Mouse (Mus musculus): ENCODE measurements around the gene Sox15. TPM values are rescaled to one million over a fixed set of nuclear protein-coding genes. Genes with fewer than 3 reads are reported as not detected.

Sox15 gene
- polyA plus RNA-seq, 1 experiment from 2014 or later, result not detected

DNA sequence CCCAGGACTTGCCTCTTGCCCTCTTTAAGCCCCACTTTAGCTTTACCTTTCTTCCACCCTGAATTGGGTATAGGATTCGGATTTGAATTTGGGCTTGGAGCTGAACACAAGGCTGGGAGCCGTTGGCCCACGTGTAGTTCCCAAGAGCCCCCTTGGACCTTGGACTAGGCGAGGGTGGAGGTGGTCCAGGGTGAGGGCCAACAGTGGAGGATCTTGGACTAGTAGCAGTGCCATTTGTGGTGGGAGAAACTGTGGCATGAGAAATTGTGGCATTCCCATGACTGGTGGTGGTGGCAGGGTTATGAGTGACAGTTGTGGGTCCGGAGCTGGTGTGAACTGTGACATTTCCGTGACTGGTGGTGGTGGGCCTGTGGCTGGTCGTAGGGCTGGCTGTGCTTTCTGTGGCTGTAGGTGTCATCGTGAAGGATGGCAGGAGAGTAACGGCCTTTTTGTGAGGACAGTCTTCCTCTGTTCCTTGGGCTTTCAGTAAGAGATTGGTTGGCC, 10.4 kb downstream of the Sox15 start:
- ATAC-seq (ENCODE audit: insufficient number of reproducible peaks, insufficient read depth, low FRiP score, low TSS enrichment), result no peak
- no peak overlapping the region for H3K4me3 ChIP-seq
- WGBS, result 78% methylated on average over 9 of the region's 9 CpGs
- H3K27ac ChIP-seq, result 0 out of 2 replicates have a peak overlapping the region, but pooled peaks have one; percentile 50
- no peak overlapping the region for H3K4me2 ChIP-seq (replicated peaks)
- no peak overlapping the region for H3K9ac ChIP-seq
- H3K36me3 ChIP-seq, result peaks cover 67% of the 10 kb centered on the region
- no peaks in the 10 kb centered on the region for H3K9me3 ChIP-seq
- peaks cover 28% of the 10 kb centered on the region for H3K4me1 ChIP-seq
- no peaks in the 10 kb centered on the region for H3K27me3 ChIP-seq

- WGBS, result 32% methylated on average over 7 of the region's 7 CpGs
- Histone ChIP-seq H3K27me3 (no peaks in the 10 kb centered on the region), H3K4me2 (replicated peaks) (no peak within 1 kb of the TSS), H3K27ac (peak within 1 kb of the TSS; percentile 50; the same call in 1 of the 2 replicates), H3K9me3 (no peaks in the 10 kb centered on the region), H3K4me3 (no peak within 1 kb of the TSS), H3K9ac (no peak within 1 kb of the TSS), H3K4me1 (peaks cover 26% of the 10 kb centered on the region), H3K36me3 (peaks cover 70% of the 10 kb centered on the region)
- ATAC-seq (ENCODE audit: insufficient number of reproducible peaks, insufficient read depth, low FRiP score, low TSS enrichment), result no peak
These were observed 11.0 kb downstream of the Sox15 start, which contains the start of gene Cd68 for GRCm38 (mm10) chr11:69665961-69666664. TSS of gene Cd68 (minus strand) at chr11:69666153.

GRCm38 (mm10) chr11:69666665-69667005, 11.5 kb downstream of the Sox15 start:
- no peak overlapping the region for H3K27ac ChIP-seq
- 87% methylated on average over 3 of the region's 3 CpGs for WGBS
- H3K4me2 ChIP-seq (replicated peaks), result no peak overlapping the region
- no peaks in the 10 kb centered on the region for H3K27me3 ChIP-seq
- no peak overlapping the region for H3K9ac ChIP-seq
- no peak for ATAC-seq (ENCODE audit: insufficient number of reproducible peaks, insufficient read depth, low FRiP score, low TSS enrichment)
- H3K4me1 ChIP-seq, result peaks cover 21% of the 10 kb centered on the region
- H3K9me3 ChIP-seq, result no peaks in the 10 kb centered on the region
- H3K4me3 ChIP-seq, result no peak overlapping the region
- peaks cover 70% of the 10 kb centered on the region for H3K36me3 ChIP-seq

GRCm38 (mm10) chr11:69670786-69671725, 15.9 kb downstream of the Sox15 start:
- Histone ChIP-seq H3K4me3 (peak overlapping the region; percentile 100), H3K4me1 (peaks cover 15% of the 10 kb centered on the region), H3K36me3 (peaks cover 75% of the 10 kb centered on the region), H3K9me3 (no peaks in the 10 kb centered on the region), H3K4me2 (replicated peaks) (peak overlapping the region; percentile 82), H3K27ac (peak overlapping the region; percentile 97), H3K9ac (peak overlapping the region; percentile 100), H3K27me3 (no peaks in the 10 kb centered on the region)
- peak; percentile 49; the same call in 1 of the 2 replicates for ATAC-seq (ENCODE audit: insufficient number of reproducible peaks, insufficient read depth, low FRiP score, low TSS enrichment)
- WGBS, result 1% methylated on average over 61 of the region's 61 CpGs

DNA sequence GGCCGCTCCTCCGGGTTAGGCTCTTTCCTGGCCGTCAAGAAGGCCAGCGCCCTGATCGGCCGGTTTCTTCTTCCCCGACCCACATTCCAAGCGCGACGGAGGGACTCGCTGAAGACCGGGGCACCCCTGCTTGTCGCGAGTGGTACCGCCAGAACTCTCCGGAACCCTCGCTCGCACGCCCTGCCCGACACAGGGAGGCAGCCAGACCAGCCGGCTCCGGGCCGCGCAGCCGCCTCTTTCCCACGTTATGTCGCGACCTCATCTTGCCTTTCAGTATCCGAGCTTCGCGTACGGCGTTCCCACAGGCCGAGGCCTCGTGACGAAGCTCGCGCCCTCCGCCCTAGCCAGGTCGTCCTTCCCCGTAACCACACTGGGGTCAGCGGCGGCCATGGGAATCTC, 16.6 kb downstream of the Sox15 start:
- H3K36me3 ChIP-seq, result peaks cover 75% of the 10 kb centered on the region
- WGBS, result under 1% methylated on average over 43 of the region's 43 CpGs
- ATAC-seq (ENCODE audit: insufficient number of reproducible peaks, insufficient read depth, low FRiP score, low TSS enrichment), result 0 out of 2 replicates have a peak, but pooled peaks have one; percentile 1
- H3K4me3 ChIP-seq, result peak overlapping the region; percentile 100
- H3K9me3 ChIP-seq, result no peaks in the 10 kb centered on the region
- H3K4me1 ChIP-seq, result peaks cover 15% of the 10 kb centered on the region
- peak overlapping the region; percentile 97 for H3K27ac ChIP-seq
- no peaks in the 10 kb centered on the region for H3K27me3 ChIP-seq
- H3K4me2 ChIP-seq (replicated peaks), result peak overlapping the region; percentile 82
- H3K9ac ChIP-seq, result peak overlapping the region; percentile 100

GRCm38 (mm10) chr11:69672211-69672706, 17.1 kb downstream of the Sox15 start, which contains the start of gene Eif4a1:
TSS of gene Eif4a1 (minus strand) at chr11:69672423.
- Histone ChIP-seq H3K4me1 (peaks cover 15% of the 10 kb centered on the region), H3K27ac (peak within 1 kb of the TSS; percentile 97), H3K9me3 (no peaks in the 10 kb centered on the region), H3K36me3 (peaks cover 78% of the 10 kb centered on the region), H3K9ac (peak within 1 kb of the TSS; percentile 100), H3K27me3 (no peaks in the 10 kb centered on the region), H3K4me3 (peak within 1 kb of the TSS; percentile 100), H3K4me2 (replicated peaks) (peak within 1 kb of the TSS; percentile 82)
- ATAC-seq (ENCODE audit: insufficient number of reproducible peaks, insufficient read depth, low FRiP score, low TSS enrichment), result peak; percentile 99
- under 1% methylated on average over 36 of the region's 36 CpGs for WGBS

DNA sequence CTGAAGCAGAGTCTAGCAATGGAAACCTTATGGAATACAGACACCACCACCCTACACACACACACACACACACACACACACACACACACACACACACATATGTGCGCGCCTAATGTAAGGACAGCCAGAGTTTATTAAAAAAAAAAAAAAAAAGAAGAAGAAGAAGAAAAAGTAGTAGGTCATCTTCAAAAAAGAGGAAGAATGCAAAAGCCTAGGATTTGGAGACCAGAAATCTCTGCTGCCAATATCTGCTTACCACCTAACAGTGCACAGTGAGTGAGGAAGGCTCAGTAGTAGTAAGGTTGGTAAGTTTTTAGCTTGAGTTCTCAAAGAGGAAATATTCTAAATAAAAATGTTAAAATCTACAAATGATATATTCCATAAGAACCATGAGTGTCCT, 24.0 kb downstream of the Sox15 start:
- peaks cover 56% of the 10 kb centered on the region for H3K36me3 ChIP-seq
- no peak for ATAC-seq (ENCODE audit: insufficient number of reproducible peaks, insufficient read depth, low FRiP score, low TSS enrichment)
- H3K4me1 ChIP-seq, result peaks cover 24% of the 10 kb centered on the region
- H3K4me3 ChIP-seq, result no peak overlapping the region
- no peaks in the 10 kb centered on the region for H3K27me3 ChIP-seq
- WGBS, result 100% methylated on average over 2 of the region's 2 CpGs
- no peak overlapping the region for H3K27ac ChIP-seq
- no peak overlapping the region for H3K4me2 ChIP-seq (replicated peaks)
- H3K9me3 ChIP-seq, result no peaks in the 10 kb centered on the region
- no peak overlapping the region for H3K9ac ChIP-seq

- peak overlapping the region; percentile 93 for H3K4me2 ChIP-seq (replicated peaks)
- 90% methylated on average over 30 of the region's 30 CpGs for WGBS
- no peak for ATAC-seq (ENCODE audit: insufficient number of reproducible peaks, insufficient read depth, low FRiP score, low TSS enrichment)
- H3K36me3 ChIP-seq, result peaks cover 44% of the 10 kb centered on the region
- H3K27ac ChIP-seq, result no peak overlapping the region
- H3K9me3 ChIP-seq, result no peaks in the 10 kb centered on the region
- H3K4me3 ChIP-seq, result peak overlapping the region; percentile 84
- peak overlapping the region; percentile 88 for H3K9ac ChIP-seq
- H3K4me1 ChIP-seq, result peaks cover 24% of the 10 kb centered on the region
- H3K27me3 ChIP-seq, result no peaks in the 10 kb centered on the region
These were observed 25.2 kb downstream of the Sox15 start for GRCm38 (mm10) chr11:69680136-69680855.

DNA sequence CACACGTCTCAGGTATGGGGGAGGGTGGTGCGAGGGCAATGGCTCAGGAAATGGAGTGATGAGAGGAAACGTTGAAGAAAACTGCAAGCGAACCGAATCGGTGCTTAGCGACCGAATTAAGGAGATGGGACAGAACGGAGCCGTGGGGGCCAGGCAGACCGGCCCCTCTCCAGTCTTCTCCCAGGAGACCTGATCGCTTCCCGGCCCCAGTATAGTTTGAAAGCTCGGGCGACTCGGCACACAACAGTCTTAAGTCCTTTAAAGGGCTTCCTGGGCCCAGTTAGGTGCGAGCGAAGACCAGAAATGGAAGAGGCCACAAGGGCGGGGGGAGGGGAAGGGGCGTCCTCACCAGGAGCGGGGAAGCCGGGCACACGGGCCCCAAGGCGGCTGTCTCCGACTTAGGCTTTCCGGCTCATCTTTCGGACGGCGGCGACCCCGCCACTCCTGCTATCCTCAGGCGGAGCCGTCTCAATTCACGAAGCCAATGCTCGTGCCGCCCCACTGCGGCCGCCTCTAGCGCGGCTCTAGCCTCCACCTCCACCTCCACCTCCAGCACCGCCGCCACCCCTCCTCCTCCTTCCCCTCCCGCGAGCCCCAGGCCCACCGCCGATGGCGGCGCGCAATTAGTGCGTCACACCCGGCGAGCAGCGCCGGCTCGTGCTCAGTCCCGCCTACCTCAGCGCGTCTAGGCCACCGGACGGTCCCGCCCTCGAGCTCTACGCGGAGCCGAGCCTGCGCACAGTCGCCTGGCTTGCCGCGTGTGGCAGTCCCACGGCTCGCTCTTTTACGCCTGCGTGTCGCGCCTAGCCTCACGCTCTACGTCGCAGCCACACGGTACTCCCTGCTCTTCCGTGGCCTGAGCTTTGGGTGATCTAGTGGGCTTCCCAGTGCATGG, 26.4 kb downstream of the Sox15 start, which contains the start of gene Senp3:
TSS of gene Senp3 (minus strand) at position 771 of the 895 bp plus-strand sequence.
- H3K9me3 ChIP-seq, result no peaks in the 10 kb centered on the region
- H3K4me3 ChIP-seq, result peak within 1 kb of the TSS; percentile 84
- H3K9ac ChIP-seq, result peak within 1 kb of the TSS; percentile 88
- peak; percentile 93 for ATAC-seq (ENCODE audit: insufficient number of reproducible peaks, insufficient read depth, low FRiP score, low TSS enrichment)
- H3K4me1 ChIP-seq, result peaks cover 24% of the 10 kb centered on the region
- H3K27me3 ChIP-seq, result no peaks in the 10 kb centered on the region
- H3K4me2 ChIP-seq (replicated peaks), result peak within 1 kb of the TSS; percentile 93
- H3K36me3 ChIP-seq, result peaks cover 32% of the 10 kb centered on the region
- under 1% methylated on average over 75 of the region's 80 CpGs for WGBS
- peak within 1 kb of the TSS; percentile 97 for H3K27ac ChIP-seq

DNA sequence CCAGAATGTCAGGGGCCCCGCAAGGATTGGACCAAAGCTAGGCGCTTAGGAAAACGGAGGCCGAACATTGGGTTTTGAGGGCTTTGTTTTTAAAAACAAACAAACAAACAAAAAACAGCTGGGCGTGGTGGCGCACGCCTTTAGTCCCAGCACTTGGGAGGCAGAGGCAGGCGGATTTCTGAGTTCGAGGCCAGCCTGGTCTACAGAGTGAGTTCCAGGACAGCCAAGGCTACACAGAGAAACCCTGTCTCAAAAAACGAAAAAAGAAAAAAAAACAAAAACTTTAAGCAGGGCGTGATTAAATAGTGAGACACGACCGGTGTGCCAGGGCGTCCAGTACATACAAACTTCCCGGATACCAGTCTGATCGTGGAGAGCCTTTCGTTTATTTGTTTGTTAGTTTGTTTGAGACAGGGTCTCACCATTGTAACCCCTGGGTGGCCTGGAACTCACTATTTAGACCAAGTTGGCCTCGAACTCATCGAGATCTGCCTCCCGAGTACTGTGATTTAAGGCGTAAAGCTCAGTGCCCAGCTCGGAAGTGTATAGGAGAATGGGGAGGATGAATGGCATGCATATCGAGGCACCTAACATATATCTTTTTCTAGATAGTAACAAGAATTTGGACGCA, 27.2 kb downstream of the Sox15 start:
- Histone ChIP-seq H3K4me1 (peaks cover 32% of the 10 kb centered on the region), H3K9ac (peak overlapping the region; percentile 88), H3K9me3 (no peaks in the 10 kb centered on the region), H3K27ac (peak overlapping the region; percentile 97), H3K36me3 (peaks cover 24% of the 10 kb centered on the region), H3K4me3 (peak overlapping the region; percentile 84), H3K4me2 (replicated peaks) (peak overlapping the region; percentile 93), H3K27me3 (no peaks in the 10 kb centered on the region)
- 26% methylated on average over 24 of the region's 24 CpGs for WGBS
- ATAC-seq (ENCODE audit: insufficient number of reproducible peaks, insufficient read depth, low FRiP score, low TSS enrichment), result no peak
